Mouse (Mus musculus) hindbrain, postnatal 0 days (tissue): ENCODE measurements around the gene Dip2c. TPM values are rescaled to one million over a fixed set of nuclear protein-coding genes. Genes with fewer than 3 reads are reported as not detected.

Experiments
- ATAC-seq: fragments of 200-750 bp; cut with Nextera tagmentation; 2 replicates; pipeline ENCODE4 v1.8.0; 2017; ENCODE audit warnings: mild to moderate bottlenecking, moderate TSS enrichment, moderate library complexity
- DNase-seq: peaks from one replicate; pipeline ENCODE4 v3.0.0-alpha.2; 2015; ENCODE audit warnings: low spot score
- H3K27ac ChIP-seq: fragments of 300-500 bp; sonication (generic); 2 replicates; pipeline ENCODE4 v1.5.1; 2014; ENCODE audit warnings: mild to moderate bottlenecking
- H3K27me3 ChIP-seq: fragments of 300-500 bp; sonication (generic); 2 replicates; pipeline ENCODE4 v1.6.1; 2014; ENCODE audit warnings: low read length, mixed read lengths; ENCODE audit not compliant: insufficient read depth
- H3K36me3 ChIP-seq: fragments of 300-500 bp; sonication (generic); 2 replicates; pipeline ENCODE4 v1.6.1; 2014; ENCODE audit warnings: low read length, mixed read lengths; ENCODE audit not compliant: insufficient read depth
- H3K4me1 ChIP-seq: fragments of 300-500 bp; sonication (generic); 2 replicates; pipeline ENCODE4 v1.6.1; 2014; ENCODE audit warnings: antibody characterized with exemption, low read length, mixed read lengths; ENCODE audit not compliant: insufficient read depth
- H3K4me2 ChIP-seq: fragments of 300-500 bp; sonication (generic); 2 replicates; pipeline ENCODE4 v1.6.1; 2014; ENCODE audit warnings: low read depth, mild to moderate bottlenecking, low read length, moderate library complexity, mixed read lengths
- H3K4me3 ChIP-seq: fragments of 300-500 bp; sonication (generic); 2 replicates; pipeline ENCODE4 v1.5.1; 2014; ENCODE audit warnings: low read length
- H3K9ac ChIP-seq: fragments of 300-500 bp; sonication (generic); replicated peaks from 2 replicates; pipeline ENCODE4 v1.6.1; 2014; ENCODE audit warnings: mild to moderate bottlenecking, low read length, moderate library complexity, mixed read lengths
- H3K9me3 ChIP-seq: fragments of 300-500 bp; sonication (generic); 2 replicates; pipeline ENCODE4 v1.6.1; 2016; ENCODE audit warnings: low read length, mixed read lengths
- CTCF ChIP-seq: IDR thresholded peaks from 2 replicates; pipeline ENCODE4 v1.5.1; 2016; ENCODE audit warnings: antibody characterized with exemption, control low read depth, low read depth
- WGBS: fragments of 180-500 bp; shearing (Covaris S2); extraction: QIAGEN DNeasy Blood & Tissue Kit; methylation state at CpG from one replicate; pipeline ENCODE4 v1.1.7; 2014; 5-methylcytosine and 5-hydroxymethylcytosine counted together
- polyA plus RNA-seq: library from polyadenylated mRNA; unstranded; fragments of >200 nt; fragmentation: Nextera tagmentation; extraction: Ambion mirVana; gene quantifications from 2 replicates; pipeline ENCODE4 v1.2.1, GENCODE M21; 2015
- total RNA-seq: library from RNA; depleted of rRNA; stranded (reverse); fragments of >200 nt; gene quantifications from 2 replicates; pipeline ENCODE4 v1.2.3, GENCODE M21; 2014

Gene Dip2c
- total and polyA plus RNA-seq, 2 experiments from 2014 or later = 9.2 to 73.6 TPM

DNA sequence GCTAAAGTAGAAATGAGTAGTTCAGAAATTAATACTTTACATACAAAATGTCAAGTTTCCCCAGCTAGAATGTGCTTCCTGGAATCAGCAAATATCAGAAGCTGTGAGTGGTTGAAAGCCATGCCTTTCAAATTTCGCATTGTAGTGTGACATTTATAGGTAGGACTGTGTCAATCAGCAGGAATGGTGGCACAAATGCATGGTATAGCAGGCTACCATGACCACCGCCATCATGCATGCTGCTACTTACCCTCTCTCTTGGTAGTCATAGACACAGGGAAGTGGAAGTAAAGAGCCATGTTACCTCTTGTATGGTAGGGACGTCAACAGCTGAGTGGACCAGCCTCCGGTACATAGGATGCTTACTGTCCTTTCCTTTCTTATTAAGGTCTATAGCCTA lies 421.0 kb downstream of the Dip2c start:
- 97% methylated on average over 4 of the region's 4 CpGs for WGBS
- H3K36me3 ChIP-seq = peaks cover 23% of the 10 kb centered on the region
- no peak overlapping the region for H3K4me3 ChIP-seq
- DNase-seq (no peak), ATAC-seq (no peak)
- no peaks in the 10 kb centered on the region for H3K9me3 ChIP-seq
- no peak for TF ChIP-seq CTCF
- H3K27me3 ChIP-seq = no peaks in the 10 kb centered on the region
- H3K4me1 ChIP-seq = no peaks in the 10 kb centered on the region
- no peak overlapping the region for H3K9ac ChIP-seq
- H3K4me2 ChIP-seq = no peak overlapping the region
- no peak overlapping the region for H3K27ac ChIP-seq

DNA sequence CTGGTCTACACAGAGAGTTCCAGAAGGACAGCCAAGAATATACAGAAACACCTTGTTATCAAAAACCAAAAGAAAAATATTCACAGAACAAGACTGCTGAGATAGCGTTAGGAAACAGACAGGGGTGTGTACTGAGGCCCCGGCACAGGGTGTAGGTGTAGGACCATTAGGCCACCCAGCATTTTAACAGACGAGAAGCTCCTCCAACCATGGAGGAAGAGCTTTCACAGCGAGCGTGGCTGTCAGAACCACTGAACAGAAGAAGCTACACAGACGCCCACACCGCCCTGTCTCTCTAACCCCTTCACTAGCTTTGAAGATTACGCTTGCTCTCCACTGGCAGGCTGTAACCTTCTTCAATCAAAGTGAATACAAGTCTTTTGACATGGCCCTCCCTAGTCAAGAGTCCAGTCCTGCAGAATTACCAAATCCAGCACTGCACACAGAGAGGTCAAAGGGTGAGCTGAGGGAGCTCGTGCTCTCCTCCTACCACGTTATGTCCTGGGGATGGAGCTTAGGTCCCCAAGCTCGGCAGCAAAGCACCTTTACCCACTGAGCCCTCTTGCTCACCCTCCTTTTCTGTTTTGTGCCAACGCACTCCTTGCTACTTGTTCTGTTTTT lies 426.4 kb downstream of the Dip2c start:
- Histone ChIP-seq H3K9ac (no peak overlapping the region), H3K27ac (no peak overlapping the region), H3K36me3 (no peaks in the 10 kb centered on the region), H3K4me2 (no peak overlapping the region), H3K9me3 (no peaks in the 10 kb centered on the region), H3K27me3 (no peaks in the 10 kb centered on the region), H3K4me3 (no peak overlapping the region), H3K4me1 (no peaks in the 10 kb centered on the region)
- DNase-seq = no peak
- TF ChIP-seq CTCF = no peak
- 75% methylated on average over 12 of the region's 12 CpGs for WGBS
- ATAC-seq = no peak

DNA sequence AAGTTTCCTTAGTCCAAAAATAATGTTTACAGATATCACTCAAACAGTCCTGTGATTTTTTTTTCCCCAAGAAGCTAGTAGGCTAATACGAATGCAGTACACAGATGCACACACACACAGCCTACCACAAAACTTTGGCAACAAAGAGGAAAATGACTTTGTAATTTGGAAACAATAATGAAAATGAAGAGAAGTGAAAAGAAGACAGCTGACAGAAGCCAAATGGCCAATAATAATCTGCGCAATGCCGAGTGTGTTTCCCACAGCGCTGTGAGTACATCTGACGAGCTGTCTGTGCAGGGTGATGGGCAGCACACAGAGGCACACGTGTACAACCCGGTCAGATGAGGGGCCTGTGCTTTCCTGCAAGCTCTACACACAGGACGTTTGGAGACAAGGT lies 430.4 kb downstream of the Dip2c start:
- DNase-seq (no peak), ATAC-seq (no peak)
- Histone ChIP-seq H3K9me3 (no peaks in the 10 kb centered on the region), H3K27ac (no peak overlapping the region), H3K4me2 (no peak overlapping the region), H3K27me3 (no peaks in the 10 kb centered on the region), H3K4me3 (no peak overlapping the region), H3K36me3 (no peaks in the 10 kb centered on the region; the same call in 1 of the 2 replicates), H3K4me1 (no peaks in the 10 kb centered on the region), H3K9ac (no peak overlapping the region)
- 91% methylated on average over 8 of the region's 8 CpGs for WGBS
- no peak for TF ChIP-seq CTCF

DNA sequence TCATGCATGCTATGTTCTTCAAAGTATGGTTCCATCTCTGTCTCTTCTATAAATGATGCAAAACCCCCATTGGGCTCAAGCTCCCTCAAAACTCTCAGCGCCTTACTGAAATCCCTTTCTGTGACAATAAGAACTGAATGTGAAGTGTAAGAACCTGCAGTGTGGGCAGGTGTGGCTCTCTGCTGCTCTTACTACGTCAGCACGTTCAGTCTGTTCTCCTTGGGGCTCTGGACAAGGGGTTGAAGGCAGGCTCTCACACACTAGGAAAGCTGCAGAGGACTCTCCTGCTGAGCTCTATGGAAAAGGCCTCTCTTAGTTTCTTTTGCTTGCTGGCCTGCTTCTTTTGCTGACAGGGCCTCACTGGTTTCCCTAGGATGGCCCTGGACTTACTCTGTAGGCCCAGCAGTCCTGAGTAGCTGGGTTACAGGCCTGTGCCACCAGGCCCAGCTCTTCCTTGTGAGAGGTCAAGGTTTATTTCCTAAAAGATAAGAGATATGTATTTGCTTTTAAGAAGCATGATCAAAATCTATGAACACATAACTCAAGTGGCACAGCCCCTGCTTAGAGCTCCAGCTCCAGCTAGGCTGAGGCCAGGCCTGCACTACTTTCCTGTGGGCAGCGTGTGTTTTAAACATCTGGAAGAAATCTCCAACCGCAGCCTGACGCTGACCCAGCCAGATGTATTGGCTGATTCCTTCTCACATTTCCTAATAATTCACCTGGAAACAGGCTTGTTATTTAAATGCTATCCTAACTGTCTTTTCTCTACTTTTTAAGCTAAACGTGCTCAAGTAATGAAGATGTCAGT lies 432.3 kb downstream of the Dip2c start:
- no peak overlapping the region for H3K4me3 ChIP-seq
- H3K9ac ChIP-seq = no peak overlapping the region
- DNase-seq = no peak
- no peaks in the 10 kb centered on the region for H3K9me3 ChIP-seq
- H3K4me1 ChIP-seq = no peaks in the 10 kb centered on the region
- H3K27me3 ChIP-seq = no peaks in the 10 kb centered on the region
- no peak overlapping the region for H3K27ac ChIP-seq
- no peaks in the 10 kb centered on the region; the same call in 1 of the 2 replicates for H3K36me3 ChIP-seq
- 91% methylated on average over 7 of the region's 7 CpGs for WGBS
- no peak for ATAC-seq
- no peak for TF ChIP-seq CTCF
- no peak overlapping the region for H3K4me2 ChIP-seq

DNA sequence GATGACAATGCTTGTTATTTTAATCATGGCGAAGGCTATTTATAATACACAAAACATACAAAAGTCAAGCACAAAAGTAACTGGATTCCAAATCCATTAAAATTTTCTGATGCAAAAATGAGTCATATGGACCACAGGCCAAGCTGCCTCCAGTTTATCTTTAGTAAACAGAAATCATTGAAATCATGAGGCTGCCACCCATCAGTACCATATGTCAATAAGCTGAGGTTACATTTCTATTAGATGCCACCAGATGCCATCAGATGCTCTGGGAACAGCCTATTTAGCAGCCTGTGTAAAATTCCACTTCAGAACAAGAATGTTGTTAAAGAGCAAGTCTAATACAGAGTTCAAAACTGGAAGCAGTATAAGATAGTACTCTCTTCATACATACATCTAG lies 436.1 kb downstream of the Dip2c start:
- 96% methylated on average over 1 of the region's 1 CpGs for WGBS

DNA sequence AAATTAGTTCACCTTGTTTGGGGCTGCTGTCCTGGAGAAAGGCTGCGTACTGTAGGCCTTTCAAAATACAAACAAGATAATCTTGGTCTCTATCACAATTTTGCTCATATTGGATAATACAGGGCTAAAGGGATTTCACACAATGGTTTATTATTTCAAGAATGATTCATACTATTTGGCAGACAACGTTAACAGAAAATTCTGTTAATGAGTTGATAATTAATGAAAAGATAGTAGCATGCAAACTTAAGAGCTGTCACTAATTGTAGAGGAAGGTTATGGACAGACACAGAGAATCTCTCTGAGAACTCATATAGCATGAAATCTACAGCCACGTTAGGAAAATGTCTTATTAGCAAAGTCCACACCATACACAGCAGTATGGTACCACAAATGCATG lies 436.6 kb downstream of the Dip2c start:
- no peaks in the 10 kb centered on the region for H3K9me3 ChIP-seq
- no peak for TF ChIP-seq CTCF
- 88% methylated on average over 3 of the region's 3 CpGs for WGBS

More for the DNA sequence above, 436.1 kb downstream of the Dip2c start:
- ATAC-seq (no peak), DNase-seq (no peak)
- H3K4me3 ChIP-seq = no peak overlapping the region
- H3K4me1 ChIP-seq = no peaks in the 10 kb centered on the region
- H3K4me2 ChIP-seq = no peak overlapping the region
- no peaks in the 10 kb centered on the region for H3K9me3 ChIP-seq
- H3K36me3 ChIP-seq = no peaks in the 10 kb centered on the region; the same call in 1 of the 2 replicates
- TF ChIP-seq CTCF = no peak
- H3K9ac ChIP-seq = no peak overlapping the region
- no peak overlapping the region for H3K27ac ChIP-seq
- H3K27me3 ChIP-seq = no peaks in the 10 kb centered on the region

More for the DNA sequence above, 436.6 kb downstream of the Dip2c start:
- no peak for DNase-seq
- no peaks in the 10 kb centered on the region for H3K4me1 ChIP-seq
- H3K36me3 ChIP-seq = no peaks in the 10 kb centered on the region; the same call in 1 of the 2 replicates
- no peak overlapping the region for H3K9ac ChIP-seq
- H3K27ac ChIP-seq = no peak overlapping the region
- H3K27me3 ChIP-seq = no peaks in the 10 kb centered on the region
- H3K4me2 ChIP-seq = no peak overlapping the region
- ATAC-seq = no peak
- no peak overlapping the region for H3K4me3 ChIP-seq
